Mouse (Mus musculus) stomach, postnatal 0 days (tissue): ENCODE results near the gene Sema6b. TPM values are rescaled to one million over a fixed set of nuclear protein-coding genes. Genes with fewer than 3 reads are reported as not detected.
"Not testable (repeated sequence)": the region's sequence is repeated elsewhere in the genome, so short reads cannot be mapped to it uniquely, and the experiment has no call there.

ENCODE experiments used
- ATAC-seq: fragments of 200-750 bp; cut with Nextera tagmentation; 2 replicates; pipeline ENCODE4 v1.8.0; 2017; ENCODE audit not compliant: low FRiP score, low TSS enrichment
- DNase-seq: peaks from one replicate; pipeline ENCODE4 v3.0.0-alpha.2; 2016; ENCODE audit warnings: low spot score
- H3K27ac ChIP-seq: fragments of 300-500 bp; sonication (generic); replicated peaks from 2 replicates; pipeline ENCODE4 v1.5.1; 2014; ENCODE audit warnings: mild to moderate bottlenecking, control low read depth
- H3K27me3 ChIP-seq: fragments of 300-500 bp; sonication (generic); 2 replicates; pipeline ENCODE4 v1.6.1; 2014; ENCODE audit warnings: low read length; ENCODE audit not compliant: control insufficient read depth, insufficient read depth
- H3K36me3 ChIP-seq: fragments of 300-500 bp; sonication (generic); 2 replicates; pipeline ENCODE4 v1.6.1; 2014; ENCODE audit warnings: low read length, mixed read lengths; ENCODE audit not compliant: control insufficient read depth, insufficient read depth
- H3K4me1 ChIP-seq: fragments of 300-500 bp; sonication (generic); replicated peaks from 2 replicates; pipeline ENCODE4 v1.6.1; 2014; ENCODE audit warnings: antibody characterized with exemption; ENCODE audit not compliant: control insufficient read depth, insufficient read depth
- H3K4me2 ChIP-seq: fragments of 300-500 bp; sonication (generic); replicated peaks from 2 replicates; pipeline ENCODE4 v1.6.1; 2014; ENCODE audit warnings: low read depth, mild to moderate bottlenecking, control low read depth, moderate library complexity
- H3K4me3 ChIP-seq: fragments of 300-500 bp; sonication (generic); 2 replicates; pipeline ENCODE4 v1.5.1; 2014; ENCODE audit warnings: low read depth, low read length, control low read depth
- H3K9ac ChIP-seq: fragments of 300-500 bp; sonication (generic); 2 replicates; pipeline ENCODE4 v1.6.1; 2014; ENCODE audit warnings: mild to moderate bottlenecking, low read length, control low read depth, mixed read lengths
- H3K9me3 ChIP-seq: fragments of 300-500 bp; sonication (generic); 2 replicates; pipeline ENCODE4 v1.6.1; 2016; ENCODE audit warnings: low read length; ENCODE audit not compliant: control insufficient read depth
- CTCF ChIP-seq: IDR thresholded peaks from 2 replicates; pipeline ENCODE4 v1.5.1; 2016; ENCODE audit warnings: antibody characterized with exemption, low read depth, mild to moderate bottlenecking, moderate library complexity
- EP300 ChIP-seq: optimal IDR thresholded peaks from 2 replicates; pipeline ENCODE3; 2016; ENCODE audit warnings: antibody characterized with exemption
- WGBS: fragments of 180-500 bp; shearing (Covaris S2); extraction: QIAGEN DNeasy Blood & Tissue Kit; methylation state at CpG from one replicate; pipeline ENCODE4 v1.1.7; 2014; 5-methylcytosine and 5-hydroxymethylcytosine counted together
- polyA plus RNA-seq: library from polyadenylated mRNA; unstranded; fragments of >200 nt; fragmentation: Nextera tagmentation; extraction: Ambion mirVana; gene quantifications from 2 replicates; pipeline ENCODE4 v1.2.1, GENCODE M21; 2015

The Sema6b gene
- polyA plus RNA-seq, 1 experiment from 2014 or later: 0.39 TPM

DNA sequence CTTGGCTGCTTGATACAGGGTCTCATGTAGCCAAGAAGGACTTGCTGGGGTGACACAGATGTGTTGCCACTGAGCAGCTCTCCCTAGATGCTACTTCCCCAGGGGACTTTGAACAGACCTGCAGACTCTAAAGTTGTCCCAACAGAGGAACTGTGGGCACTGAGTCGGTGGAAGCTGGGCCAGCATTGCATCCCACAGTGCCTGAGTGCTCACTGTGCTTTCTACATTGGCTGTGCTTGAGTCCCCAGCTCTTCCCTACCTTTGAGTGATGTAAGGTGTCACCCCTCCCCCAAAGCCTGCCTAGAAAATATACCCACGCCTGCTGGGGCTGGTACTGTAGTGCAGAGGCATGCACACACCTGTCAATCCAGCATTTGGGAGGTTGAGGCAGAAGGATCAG lies 32.4 kb downstream of the Sema6b start:
- Histone ChIP-seq H3K4me3 (no peak overlapping the region), H3K36me3 (no peaks in the 10 kb centered on the region; the same call in 1 of the 2 replicates), H3K9ac (no peak overlapping the region), H3K27me3 (no peaks in the 10 kb centered on the region), H3K4me1 (no peaks in the 10 kb centered on the region), H3K4me2 (no peak overlapping the region), H3K9me3 (no peaks in the 10 kb centered on the region), H3K27ac (no peak overlapping the region)
- no peak for TF ChIP-seq EP300
- no peak for TF ChIP-seq CTCF
- DNase-seq (no peak), ATAC-seq (no peak)
- WGBS: 66% methylated on average over 2 of the region's 2 CpGs

DNA sequence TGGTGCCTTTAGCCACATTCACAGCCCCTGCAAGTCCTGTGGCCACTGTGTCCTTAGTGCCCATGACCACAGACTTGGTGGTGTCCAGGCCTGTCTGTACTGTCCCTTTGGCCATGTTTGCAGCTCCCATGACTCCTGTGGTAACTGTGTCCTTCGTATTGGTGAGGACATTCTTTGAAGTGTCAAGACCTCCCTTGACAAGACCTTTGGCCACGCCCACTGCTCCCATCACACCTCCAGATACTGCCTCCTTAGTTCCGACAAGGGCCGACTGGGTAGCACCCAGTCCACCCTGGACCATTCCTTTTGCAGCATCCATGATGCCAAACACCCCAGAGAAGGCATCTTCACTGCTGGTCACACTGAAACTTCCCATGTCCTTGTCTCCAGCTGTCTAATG lies 33.2 kb downstream of the Sema6b start:
- WGBS: 71% methylated on average over 4 of the region's 4 CpGs
- H3K4me1 ChIP-seq: no peaks in the 10 kb centered on the region
- no peaks in the 10 kb centered on the region for H3K27me3 ChIP-seq
- ATAC-seq (no peak), DNase-seq (no peak)
- H3K9me3 ChIP-seq: no peaks in the 10 kb centered on the region
- no peak overlapping the region for H3K4me3 ChIP-seq
- H3K27ac ChIP-seq: no peak overlapping the region
- no peak overlapping the region for H3K9ac ChIP-seq
- TF ChIP-seq CTCF (no peak), EP300 (no peak)
- no peak overlapping the region for H3K4me2 ChIP-seq
- no peaks in the 10 kb centered on the region; the same call in 1 of the 2 replicates for H3K36me3 ChIP-seq

DNA sequence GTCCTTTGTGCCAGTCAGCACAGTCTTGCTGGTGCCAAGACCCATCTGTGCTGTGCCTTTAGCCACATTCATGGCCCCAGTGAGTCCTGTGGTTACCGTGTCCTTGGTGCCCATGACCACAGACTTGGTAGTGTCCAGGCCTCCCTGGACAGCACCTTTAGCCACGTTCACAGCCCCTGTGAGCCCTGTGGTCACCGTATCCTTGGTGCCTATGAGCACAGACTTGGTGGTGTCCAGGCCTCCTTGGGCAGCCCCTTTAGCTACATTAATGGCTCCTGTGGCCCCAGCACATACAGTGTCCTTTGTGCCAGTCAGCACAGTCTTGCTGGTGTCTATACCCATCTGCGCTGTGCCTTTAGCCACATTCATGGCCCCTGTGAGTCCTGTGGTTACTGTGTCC lies 33.7 kb downstream of the Sema6b start:
- DNase-seq, H3K27ac ChIP-seq, H3K9me3 ChIP-seq, H3K4me1 ChIP-seq, H3K36me3 ChIP-seq, H3K4me2 ChIP-seq, ATAC-seq, H3K9ac ChIP-seq, H3K4me3 ChIP-seq, H3K27me3 ChIP-seq: not testable (repeated sequence)
- WGBS: 96% methylated on average over 4 of the region's 4 CpGs

DNA sequence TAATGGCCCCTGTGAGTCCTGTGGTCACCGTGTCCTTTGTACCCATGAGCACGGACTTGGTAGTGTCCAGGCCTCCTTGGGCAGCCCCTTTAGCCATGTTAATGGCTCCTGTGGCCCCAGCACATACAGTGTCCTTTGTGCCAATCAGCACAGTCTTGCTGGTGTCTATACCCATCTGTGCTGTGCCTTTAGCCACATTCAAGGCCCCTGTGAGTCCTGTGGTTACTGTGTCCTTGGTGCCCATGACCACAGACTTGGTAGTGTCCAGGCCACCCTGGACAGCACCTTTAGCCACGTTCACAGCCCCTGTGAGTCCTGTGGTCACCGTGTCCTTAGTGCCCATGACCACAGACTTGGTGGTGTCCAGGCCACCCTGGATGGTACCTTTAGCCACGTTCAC lies 35.3 kb downstream of the Sema6b start:
- DNase-seq, H3K4me2 ChIP-seq, H3K4me3 ChIP-seq, H3K9ac ChIP-seq, ATAC-seq, H3K27me3 ChIP-seq, H3K36me3 ChIP-seq, H3K27ac ChIP-seq, H3K9me3 ChIP-seq, H3K4me1 ChIP-seq: not testable (repeated sequence)
- WGBS: 89% methylated on average over 2 of the region's 5 CpGs

DNA sequence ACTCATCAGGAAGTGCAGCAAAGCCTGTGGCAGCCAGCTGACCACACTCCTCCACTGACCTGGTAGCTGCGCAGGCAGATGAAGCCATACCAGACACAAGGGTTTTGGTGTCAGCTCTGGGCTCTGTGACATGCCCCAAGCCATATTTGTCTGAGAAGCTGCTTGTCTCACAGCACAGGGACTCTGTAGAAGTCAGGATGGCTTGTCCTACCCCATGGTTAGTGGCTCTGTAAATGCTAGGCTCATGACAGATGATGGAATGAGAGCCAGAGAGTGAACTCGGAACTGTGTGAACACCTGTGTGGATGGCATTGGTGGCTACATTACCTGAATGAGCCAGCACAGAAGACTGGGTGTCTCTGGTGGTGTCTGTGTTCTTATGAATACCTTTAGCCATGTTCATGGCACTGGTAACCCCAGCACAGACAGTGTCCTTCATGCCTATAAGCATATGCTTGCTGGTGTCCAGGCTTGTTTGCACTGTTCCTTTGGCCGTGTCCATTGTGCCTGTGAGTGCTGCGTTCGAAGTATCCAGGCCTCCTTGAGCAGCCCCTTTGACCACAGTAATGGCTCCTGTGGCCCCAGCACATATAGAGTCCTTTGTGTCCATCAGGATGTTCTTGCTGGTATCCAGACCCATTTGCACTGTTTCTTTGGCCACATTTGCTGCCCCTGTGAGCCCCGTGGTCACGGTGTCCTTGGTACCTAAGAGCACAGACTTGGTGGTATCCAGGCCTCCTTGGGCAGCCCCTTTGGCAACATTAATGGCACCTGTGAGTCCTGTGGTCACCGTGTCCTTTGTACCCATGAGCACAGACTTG lies 36.5 kb downstream of the Sema6b start:
- H3K36me3 ChIP-seq: peaks cover 14% of the 10 kb centered on the region
- TF ChIP-seq CTCF (no peak), EP300 (no peak)
- H3K9ac ChIP-seq: no peak overlapping the region

DNA sequence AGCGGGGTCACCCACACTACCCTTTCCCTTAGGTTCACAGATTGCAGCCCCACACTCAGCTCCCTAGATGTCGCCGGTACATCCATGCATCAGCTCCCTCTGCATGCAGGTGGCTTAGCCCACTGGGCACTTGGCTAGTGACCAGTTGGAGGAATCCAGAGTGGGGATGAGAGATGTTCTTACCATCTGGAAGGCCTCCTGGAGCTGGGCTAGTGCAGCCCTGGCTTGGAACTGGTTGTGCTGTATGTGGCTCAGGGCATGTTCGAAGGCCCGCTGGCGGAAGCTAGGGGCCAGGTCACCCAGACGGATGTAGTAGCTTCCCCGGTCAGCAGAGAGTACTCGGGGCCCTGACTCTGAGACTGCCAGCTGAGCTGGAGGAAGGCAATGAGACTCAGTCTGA lies 37.2 kb downstream of the Sema6b start:
- Histone ChIP-seq H3K4me3 (no peak overlapping the region), H3K27ac (no peak overlapping the region), H3K9me3 (no peaks in the 10 kb centered on the region), H3K27me3 (no peaks in the 10 kb centered on the region), H3K36me3 (peaks cover 21% of the 10 kb centered on the region), H3K4me2 (no peak overlapping the region), H3K4me1 (no peaks in the 10 kb centered on the region), H3K9ac (no peak overlapping the region)
- TF ChIP-seq CTCF: no peak
- no peak for TF ChIP-seq EP300
- WGBS: 94% methylated on average over 9 of the region's 9 CpGs
- ATAC-seq (no peak), DNase-seq (no peak)

More for the DNA sequence above, 36.5 kb downstream of the Sema6b start:
- no peak overlapping the region for H3K4me3 ChIP-seq
- no peak for DNase-seq
- WGBS: 94% methylated on average over 8 of the region's 8 CpGs
- H3K27me3 ChIP-seq: no peaks in the 10 kb centered on the region
- no peak overlapping the region for H3K27ac ChIP-seq
- no peak for ATAC-seq
- no peaks in the 10 kb centered on the region for H3K9me3 ChIP-seq
- no peaks in the 10 kb centered on the region for H3K4me1 ChIP-seq
- no peak overlapping the region for H3K4me2 ChIP-seq
